Mouse (Mus musculus): ENCODE results near the gene Snx15. TPM values are rescaled to one million over a fixed set of nuclear protein-coding genes. Genes with fewer than 3 reads are reported as not detected.
"Not testable (repeated sequence)": the region's sequence is repeated elsewhere in the genome, so short reads cannot be mapped to it uniquely, and the experiment has no call there.

Snx15 gene
- polyA plus RNA-seq, 1 experiment from 2014 or later, result 32.3 TPM

GRCm38 (mm10) chr19:6139701-6140100 is 11.6 kb upstream of the Snx15 start:
- no peak for ATAC-seq (ENCODE audit: insufficient number of reproducible peaks, low FRiP score, low TSS enrichment, low read depth)
- Histone ChIP-seq H3K4me2 (peak overlapping the region; percentile 77), H3K9me3 (no peaks in the 10 kb centered on the region), H3K4me1 (peaks cover 16% of the 10 kb centered on the region), H3K4me3 (peak overlapping the region; percentile 56; the same call in 1 of the 2 replicates), H3K9ac (no peak overlapping the region), H3K27me3 (no peaks in the 10 kb centered on the region), H3K36me3 (peaks cover 30% of the 10 kb centered on the region), H3K27ac (peak overlapping the region; percentile 33; the same call in 1 of the 2 replicates)
- WGBS, result 89% methylated on average over 6 of the region's 6 CpGs

DNA sequence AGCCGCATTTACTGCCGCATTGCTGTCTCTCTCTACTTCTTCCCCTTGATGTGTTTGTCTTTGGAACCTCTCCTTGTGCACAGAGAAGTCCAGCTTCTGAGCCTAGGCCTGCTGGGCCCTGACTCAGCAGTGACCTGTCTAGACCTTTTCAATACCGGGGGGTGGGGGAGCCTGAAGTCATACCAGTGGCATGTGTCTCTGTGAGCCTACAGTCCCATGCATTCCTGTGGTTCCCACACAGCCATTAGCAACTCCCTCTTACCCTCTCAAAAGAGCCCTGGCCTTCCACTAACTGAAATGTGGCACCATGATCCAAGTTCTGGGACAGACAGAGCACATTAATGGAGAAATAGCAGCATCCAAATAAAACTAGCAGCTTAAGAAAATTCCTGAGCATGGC is 8.3 kb upstream of the Snx15 start:
- no peak overlapping the region for H3K4me2 ChIP-seq

DNA sequence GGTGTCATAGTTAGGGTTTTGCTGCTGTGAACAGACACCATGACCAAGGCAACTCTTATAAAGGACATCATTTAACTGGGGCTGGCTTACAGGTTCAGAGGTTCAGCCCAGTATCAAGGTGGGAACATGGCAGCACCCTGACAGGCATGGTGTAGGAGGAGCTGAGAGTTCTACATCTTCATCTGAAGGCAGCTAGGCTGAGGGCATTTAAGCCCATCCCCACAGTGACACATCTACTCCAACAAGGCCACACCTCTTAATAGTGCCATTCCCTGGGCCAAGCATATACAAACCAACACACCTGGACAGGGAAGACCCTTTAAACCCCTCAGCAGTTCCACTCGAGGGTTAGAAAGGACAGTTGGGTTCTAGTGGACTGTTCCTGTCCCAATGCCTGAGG is 5.1 kb upstream of the Snx15 start:
- not testable (repeated sequence) for ATAC-seq (ENCODE audit: insufficient number of reproducible peaks, low FRiP score, low TSS enrichment, low read depth); H3K27ac ChIP-seq; H3K4me1 ChIP-seq

More for the DNA sequence above, 8.3 kb upstream of the Snx15 start:
- H3K9me3 ChIP-seq, result no peaks in the 10 kb centered on the region
- peaks cover 11% of the 10 kb centered on the region for H3K4me1 ChIP-seq
- 79% methylated on average over 3 of the region's 3 CpGs for WGBS
- H3K27ac ChIP-seq, result no peak overlapping the region
- H3K9ac ChIP-seq, result no peak overlapping the region
- no peak overlapping the region for H3K4me3 ChIP-seq
- ATAC-seq (ENCODE audit: insufficient number of reproducible peaks, low FRiP score, low TSS enrichment, low read depth), result no peak
- H3K36me3 ChIP-seq, result peaks cover 37% of the 10 kb centered on the region
- H3K27me3 ChIP-seq, result no peaks in the 10 kb centered on the region

DNA sequence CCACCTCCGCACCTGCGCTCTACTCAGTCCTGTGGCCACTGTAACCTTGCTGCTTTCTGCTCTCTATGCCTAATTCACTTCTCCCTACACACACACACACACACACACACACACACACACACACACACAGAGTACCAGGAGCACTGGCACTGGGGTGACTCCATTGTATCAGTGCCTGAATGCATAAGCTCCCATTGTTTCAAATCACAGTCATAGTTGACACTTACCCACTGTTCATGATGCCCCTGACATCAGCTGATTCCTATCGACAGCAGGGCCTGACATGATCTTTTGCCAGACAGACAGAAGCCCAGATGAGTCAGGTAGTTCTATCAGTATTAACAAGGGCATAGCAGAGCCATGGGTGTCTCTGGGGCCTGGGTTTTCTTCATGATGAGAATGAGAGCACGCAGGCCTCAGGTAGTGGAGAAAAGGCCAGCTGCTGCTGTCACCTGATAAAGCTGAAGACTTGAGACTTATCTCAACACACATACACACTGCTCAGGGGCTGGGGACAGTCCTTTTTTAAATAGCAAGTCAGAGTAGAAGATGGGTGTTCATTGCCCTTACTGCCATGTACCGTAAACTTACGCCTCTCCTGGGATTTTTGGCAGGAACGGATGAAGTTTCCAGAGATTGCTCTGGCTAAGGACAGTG is 4.2 kb upstream of the Snx15 start:
- Histone ChIP-seq H3K36me3 (peaks cover 33% of the 10 kb centered on the region), H3K9ac (no peak overlapping the region), H3K27me3 (no peaks in the 10 kb centered on the region), H3K9me3 (no peaks in the 10 kb centered on the region), H3K4me3 (no peak overlapping the region), H3K27ac (no peak overlapping the region), H3K4me2 (no peak overlapping the region), H3K4me1 (0 out of 2 replicates have a peak, but pooled peaks cover 2% of the 10 kb centered on the region)
- WGBS, result 83% methylated on average over 7 of the region's 7 CpGs
- ATAC-seq (ENCODE audit: insufficient number of reproducible peaks, low FRiP score, low TSS enrichment, low read depth), result no peak

More for the DNA sequence above, 5.1 kb upstream of the Snx15 start:
- not testable (repeated sequence) for H3K9ac ChIP-seq, H3K4me2 ChIP-seq, H3K9me3 ChIP-seq, H3K27me3 ChIP-seq, H3K4me3 ChIP-seq
- peaks cover 37% of the 10 kb centered on the region for H3K36me3 ChIP-seq
- WGBS, result 47% methylated on average over 1 of the region's 1 CpGs

DNA sequence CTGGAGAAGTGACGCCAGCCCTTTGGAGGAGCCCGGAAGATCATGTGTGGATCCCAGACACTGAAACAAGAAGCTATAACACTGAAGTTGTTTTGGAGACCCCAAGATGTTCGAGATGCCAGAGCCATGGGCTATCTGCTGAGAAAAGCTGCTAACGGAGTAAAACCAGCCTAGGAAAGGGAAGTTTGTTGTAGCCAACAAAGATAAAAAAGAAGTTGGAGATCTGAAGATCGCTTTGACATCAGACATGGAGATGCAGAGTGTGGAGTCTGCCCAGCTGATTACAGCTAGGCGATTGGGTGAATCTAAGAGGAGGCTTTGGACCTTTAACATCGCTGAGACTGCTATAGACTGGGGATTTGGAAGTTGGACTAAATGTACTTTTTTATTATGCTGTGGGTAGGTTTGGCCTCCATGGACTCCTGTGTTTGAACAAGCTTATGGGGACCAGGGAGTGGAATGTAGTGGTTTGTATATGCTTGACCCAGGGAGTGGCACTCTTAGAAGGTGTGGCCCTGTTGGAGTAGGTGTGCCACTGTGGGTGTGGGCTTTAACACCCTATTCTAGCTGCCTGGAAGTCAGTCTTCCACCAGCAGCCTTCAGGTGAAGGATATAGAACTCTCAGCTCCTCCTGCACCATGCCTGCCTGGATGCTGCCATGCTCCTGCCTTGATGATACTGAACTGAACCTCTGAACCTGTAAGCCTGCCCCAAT is 2.5 kb upstream of the Snx15 start:
- 70% methylated on average over 7 of the region's 7 CpGs for WGBS
- not testable (repeated sequence) for H3K4me1 ChIP-seq; H3K9me3 ChIP-seq; H3K4me3 ChIP-seq; ATAC-seq (ENCODE audit: insufficient number of reproducible peaks, low FRiP score, low TSS enrichment, low read depth); H3K27me3 ChIP-seq; H3K9ac ChIP-seq; H3K4me2 ChIP-seq; H3K27ac ChIP-seq
- peaks cover 16% of the 10 kb centered on the region for H3K36me3 ChIP-seq

GRCm38 (mm10) chr19:6126789-6127580 is 1.1 kb downstream of the Snx15 start:
- no peak overlapping the region for H3K9ac ChIP-seq
- WGBS, result 66% methylated on average over 10 of the region's 10 CpGs
- H3K4me1 ChIP-seq, result peaks cover 6% of the 10 kb centered on the region; the same call in 1 of the 2 replicates
- peak overlapping the region; percentile 58 for H3K4me2 ChIP-seq
- H3K36me3 ChIP-seq, result no peaks in the 10 kb centered on the region
- H3K9me3 ChIP-seq, result no peaks in the 10 kb centered on the region
- ATAC-seq (ENCODE audit: insufficient number of reproducible peaks, low FRiP score, low TSS enrichment, low read depth), result no peak
- H3K27ac ChIP-seq, result peak overlapping the region; percentile 94; the same call in 1 of the 2 replicates
- H3K4me3 ChIP-seq, result peak overlapping the region; percentile 63
- no peaks in the 10 kb centered on the region for H3K27me3 ChIP-seq

- Histone ChIP-seq H3K9me3 (no peaks in the 10 kb centered on the region), H3K9ac (no peak overlapping the region), H3K36me3 (peaks cover 4% of the 10 kb centered on the region), H3K27ac (no peak overlapping the region), H3K4me3 (no peak overlapping the region), H3K4me2 (no peak overlapping the region), H3K27me3 (no peaks in the 10 kb centered on the region), H3K4me1 (peaks cover 8% of the 10 kb centered on the region; the same call in 1 of the 2 replicates)
- WGBS, result 27% methylated on average over 4 of the region's 4 CpGs
- ATAC-seq (ENCODE audit: insufficient number of reproducible peaks, low FRiP score, low TSS enrichment, low read depth), result no peak
Measured at GRCm38 (mm10) chr19:6126289-6126688, 1.8 kb downstream of the Snx15 start.

- Histone ChIP-seq H3K9me3 (no peaks in the 10 kb centered on the region), H3K27ac (no peak overlapping the region), H3K27me3 (no peaks in the 10 kb centered on the region), H3K9ac (no peak overlapping the region), H3K4me1 (peaks cover 8% of the 10 kb centered on the region; the same call in 1 of the 2 replicates), H3K4me3 (no peak overlapping the region), H3K4me2 (no peak overlapping the region), H3K36me3 (peaks cover 8% of the 10 kb centered on the region)
- WGBS, result 73% methylated on average over 2 of the region's 2 CpGs
- ATAC-seq (ENCODE audit: insufficient number of reproducible peaks, low FRiP score, low TSS enrichment, low read depth), result no peak
Measured at GRCm38 (mm10) chr19:6124898-6125297, 3.2 kb downstream of the Snx15 start.

DNA sequence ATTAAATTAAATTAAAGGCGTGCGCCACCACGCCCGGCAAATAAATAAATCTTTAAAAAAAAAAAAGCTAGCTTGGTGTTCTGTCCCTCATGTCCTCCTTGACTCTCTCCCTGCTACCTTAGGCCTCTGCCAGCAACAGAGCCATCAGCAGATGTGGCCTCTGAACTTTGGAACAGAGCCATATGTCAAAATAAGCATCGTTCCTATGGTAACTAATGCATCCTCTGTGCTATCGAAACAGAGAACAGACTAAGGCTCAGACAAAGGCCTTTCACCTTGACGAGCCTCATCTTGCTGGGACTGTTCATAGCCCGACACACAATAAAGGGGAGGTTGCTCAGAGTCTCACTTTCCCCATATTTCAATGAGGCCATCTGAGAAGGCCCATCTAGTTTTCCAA is 4.8 kb downstream of the Snx15 start:
- H3K4me2 ChIP-seq, result no peak overlapping the region
- H3K4me3 ChIP-seq, result no peak overlapping the region
- no peak overlapping the region for H3K27ac ChIP-seq
- peaks cover 10% of the 10 kb centered on the region; the same call in 1 of the 2 replicates for H3K4me1 ChIP-seq
- no peaks in the 10 kb centered on the region for H3K9me3 ChIP-seq
- no peak for ATAC-seq (ENCODE audit: insufficient number of reproducible peaks, low FRiP score, low TSS enrichment, low read depth)
- no peaks in the 10 kb centered on the region for H3K27me3 ChIP-seq
- H3K36me3 ChIP-seq, result peaks cover 12% of the 10 kb centered on the region
- WGBS, result 67% methylated on average over 8 of the region's 8 CpGs
- H3K9ac ChIP-seq, result no peak overlapping the region

DNA sequence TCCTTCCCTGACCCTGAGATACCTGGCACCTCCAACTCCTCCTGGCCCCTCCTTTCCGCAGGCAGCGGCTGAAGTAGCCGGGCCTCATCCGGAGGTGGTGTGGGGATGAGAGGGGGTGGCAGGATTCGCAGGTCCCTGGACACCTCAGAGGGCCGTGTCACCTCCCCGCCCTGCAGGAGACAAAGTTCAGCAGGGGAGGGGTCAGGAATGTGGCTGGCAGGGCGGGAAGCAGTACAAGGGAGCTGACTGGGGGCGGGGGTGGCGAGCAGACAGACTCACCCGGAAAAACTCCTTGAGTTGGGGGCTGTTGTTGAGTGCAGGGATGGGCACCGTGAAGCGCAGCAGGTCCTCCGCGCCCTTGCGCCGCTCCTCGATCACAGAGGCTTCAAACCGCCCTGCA is 6.3 kb downstream of the Snx15 start:
- Histone ChIP-seq H3K4me1 (peaks cover 17% of the 10 kb centered on the region), H3K36me3 (peaks cover 12% of the 10 kb centered on the region), H3K27ac (no peak overlapping the region), H3K9me3 (no peaks in the 10 kb centered on the region), H3K4me2 (no peak overlapping the region), H3K4me3 (no peak overlapping the region), H3K9ac (no peak overlapping the region), H3K27me3 (no peaks in the 10 kb centered on the region)
- ATAC-seq (ENCODE audit: insufficient number of reproducible peaks, low FRiP score, low TSS enrichment, low read depth), result no peak
- WGBS, result 27% methylated on average over 19 of the region's 19 CpGs

DNA sequence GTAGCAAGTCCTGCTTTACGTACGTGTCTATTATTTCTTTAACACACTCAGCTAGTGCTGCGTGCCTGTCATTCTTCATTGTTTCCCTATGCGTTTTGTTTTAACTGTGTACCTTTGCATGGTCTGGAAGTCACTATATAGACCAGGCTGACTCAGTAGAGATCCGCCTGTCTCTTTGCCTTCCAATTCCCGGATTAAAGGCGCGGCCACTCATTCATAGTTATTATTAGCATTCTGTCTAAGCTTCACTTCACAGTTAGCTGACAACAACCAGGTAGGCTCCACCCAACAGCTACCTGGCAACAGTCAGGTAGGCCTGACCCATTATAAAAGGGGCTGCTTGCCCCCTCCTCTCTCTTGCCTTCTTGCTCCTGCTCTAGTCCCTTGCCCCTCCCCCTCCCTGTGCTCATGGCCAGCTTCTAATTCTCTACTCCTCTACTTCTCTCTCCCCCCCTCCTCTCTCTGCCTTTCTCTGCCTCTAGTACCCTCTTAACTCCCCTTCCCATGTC is 9.4 kb downstream of the Snx15 start:
- no peaks in the 10 kb centered on the region for H3K27me3 ChIP-seq
- no peak for ATAC-seq (ENCODE audit: insufficient number of reproducible peaks, low FRiP score, low TSS enrichment, low read depth)
- WGBS, result 2% methylated on average over 8 of the region's 8 CpGs
- H3K9ac ChIP-seq, result peak overlapping the region; percentile 67
- peaks cover 40% of the 10 kb centered on the region for H3K36me3 ChIP-seq
- peaks cover 23% of the 10 kb centered on the region for H3K4me1 ChIP-seq
- H3K4me2 ChIP-seq, result peak overlapping the region; percentile 74
- peak overlapping the region; percentile 95 for H3K27ac ChIP-seq
- H3K4me3 ChIP-seq, result peak overlapping the region; percentile 66
- H3K9me3 ChIP-seq, result no peaks in the 10 kb centered on the region
